Mouse (Mus musculus) inflammation-experienced regulatory T-cells, adult 6 months (primary cell): ENCODE results near the gene 1700123O20Rik. TPM values are rescaled to one million over a fixed set of nuclear protein-coding genes. Genes with fewer than 3 reads are reported as not detected.

Experiments
- ATAC-seq: one replicate; pipeline ENCODE4 v1.8.0; 2017
- polyA plus RNA-seq, 3 experiments: library from polyadenylated mRNA; unstranded; fragments of 100-300 nt; shearing (Covaris generic); gene quantifications; one replicate each; pipeline ENCODE4 v1.2.1; 2017

Gene 1700123O20Rik
- polyA plus RNA-seq, 3 experiments from 2014 or later = 87.2 to 94.2 (median 92.9) TPM

GRCm38 (mm10) chr14:54724049-54724448 lies 38.0 kb downstream of the 1700123O20Rik start:
- ATAC-seq = no peak

DNA sequence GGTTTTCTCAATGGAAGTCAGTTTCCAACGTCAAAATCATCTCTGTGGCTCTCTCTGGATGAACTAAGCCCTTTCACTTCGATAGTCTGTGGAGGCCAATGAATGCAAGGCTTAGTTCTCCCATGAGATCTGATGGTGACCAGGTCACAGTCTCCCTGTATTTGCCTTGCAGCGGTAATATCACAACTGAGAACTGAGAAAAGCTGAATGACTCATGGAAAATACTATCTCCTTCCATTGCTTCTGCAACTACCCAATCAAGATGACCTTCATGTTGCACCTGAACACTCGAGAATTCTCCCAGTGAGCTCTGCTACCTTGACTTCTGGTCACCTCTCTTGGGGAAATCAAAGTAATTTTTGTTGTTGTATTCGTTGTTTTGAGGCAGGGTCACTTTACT lies 41.5 kb downstream of the 1700123O20Rik start:
- no peak for ATAC-seq

- no peak for ATAC-seq
Measured at GRCm38 (mm10) chr14:54728823-54729653, 43.0 kb downstream of the 1700123O20Rik start.

DNA sequence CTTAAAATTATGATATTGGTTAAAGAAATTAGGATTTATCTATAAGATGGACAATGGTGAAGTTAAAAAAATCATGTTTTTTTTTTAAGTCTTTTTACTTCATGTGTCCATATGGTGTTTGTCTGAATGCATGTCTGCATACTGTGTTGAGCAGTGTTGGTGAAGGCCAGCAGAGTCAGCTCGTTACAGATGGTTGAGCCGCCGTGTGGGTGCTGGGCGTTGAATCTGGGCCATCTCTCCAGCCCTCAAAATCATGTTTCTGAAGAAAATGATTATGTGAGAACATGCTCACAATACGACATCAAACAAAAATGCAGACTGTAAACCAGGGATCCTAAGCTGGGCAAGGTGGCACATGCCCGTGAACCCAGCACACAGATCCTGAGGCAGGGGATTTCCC lies 44.3 kb downstream of the 1700123O20Rik start:
- no peak for ATAC-seq

GRCm38 (mm10) chr14:54732206-54732605 lies 46.2 kb downstream of the 1700123O20Rik start:
- ATAC-seq = no peak

DNA sequence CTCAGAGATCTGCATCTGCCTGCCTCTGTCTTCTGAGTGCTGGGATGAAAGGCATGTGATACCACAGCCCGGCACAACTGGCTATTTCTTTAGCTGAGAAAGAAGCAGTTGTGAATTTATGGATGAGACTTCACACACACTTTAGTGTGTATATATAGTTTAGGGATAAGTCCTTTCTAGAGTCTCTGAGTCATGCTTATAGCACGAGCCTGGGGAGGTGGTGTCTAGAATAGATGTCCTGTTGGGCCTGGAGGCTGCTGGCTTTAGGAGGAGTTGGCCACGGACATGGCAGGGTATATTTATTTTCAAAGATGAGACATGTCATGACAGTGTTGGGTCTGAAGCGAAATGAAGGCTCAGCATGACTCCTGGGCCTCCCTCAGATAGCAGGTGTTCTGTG lies 48.0 kb downstream of the 1700123O20Rik start:
- ATAC-seq = no peak

DNA sequence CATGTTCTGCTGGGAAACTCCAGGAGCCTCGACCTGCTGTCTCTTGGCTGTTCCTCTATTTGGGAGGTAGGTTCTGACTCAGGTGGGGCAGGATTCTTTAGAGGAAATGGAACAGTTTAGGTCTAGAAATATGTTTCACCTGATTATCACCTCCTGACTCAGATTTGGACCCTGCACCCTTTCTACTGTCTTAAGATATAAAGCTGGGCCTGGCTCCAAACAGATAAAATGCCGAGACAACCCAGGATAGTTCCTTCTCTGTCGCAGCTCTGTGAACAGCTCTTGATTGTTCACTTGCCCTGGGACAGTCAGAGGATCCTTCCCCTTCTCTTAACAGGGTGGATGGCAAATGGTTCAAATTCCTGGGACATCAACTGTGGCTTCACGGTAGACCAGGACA lies 49.2 kb downstream of the 1700123O20Rik start:
- ATAC-seq = no peak

DNA sequence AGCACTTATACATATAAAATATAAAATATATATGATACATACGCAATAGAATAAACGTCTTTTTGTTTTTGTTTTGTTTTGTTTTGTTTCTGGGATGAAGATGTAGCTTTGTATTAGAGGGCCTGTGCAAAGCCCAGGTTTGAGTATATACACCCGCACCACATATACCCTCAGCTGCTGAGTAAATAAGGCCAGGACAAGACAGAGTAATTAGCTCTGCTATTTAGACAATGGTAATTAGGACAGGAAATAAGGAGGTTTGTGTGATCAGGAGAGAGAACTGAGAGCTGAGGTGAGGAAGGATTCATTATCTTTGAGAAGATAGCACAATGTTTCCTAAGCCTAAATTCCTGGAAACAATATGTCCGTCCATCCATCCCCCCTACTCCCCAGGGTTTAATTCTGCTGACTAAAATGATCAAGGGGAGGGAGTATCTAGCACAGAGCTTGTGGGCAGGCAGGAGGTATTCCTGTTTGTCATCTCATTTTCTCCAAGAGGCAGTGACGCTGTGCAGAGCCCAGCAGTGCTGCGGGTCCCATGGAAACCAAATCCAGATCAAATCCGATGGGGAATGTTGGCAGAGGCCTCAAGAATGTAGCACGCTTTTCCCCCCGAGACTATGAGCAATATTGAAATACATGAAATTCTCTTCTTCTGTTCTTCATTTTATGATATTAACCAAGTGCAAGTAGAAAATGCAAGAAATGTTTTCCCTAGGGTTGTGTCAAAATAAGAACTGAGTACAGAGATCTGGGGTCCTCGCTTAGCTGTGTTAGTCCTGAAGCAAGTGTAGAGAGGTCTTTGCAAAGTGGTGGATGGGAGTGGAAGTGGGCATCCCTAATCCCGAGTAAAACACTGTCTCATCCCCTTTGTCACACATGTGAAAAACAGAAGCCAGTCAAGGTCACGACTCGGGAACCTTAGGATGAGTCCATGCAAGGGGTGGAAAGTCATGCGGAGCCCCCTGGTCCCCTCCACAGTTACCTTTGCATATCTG lies 50.8 kb downstream of the 1700123O20Rik start:
- no peak for ATAC-seq

GRCm38 (mm10) chr14:54737634-54738033 lies 51.6 kb downstream of the 1700123O20Rik start:
- no peak for ATAC-seq

Other genes with a start within 250 kb of the 1700123O20Rik start
- 10 to 100 TPM; 52.5 to 66.4 (median 63.3) TPM for gene Lrp10, start 222.1 kb upstream of the 1700123O20Rik start, polyA plus RNA-seq
- gene Rem2, start 210.1 kb upstream of the 1700123O20Rik start, polyA plus RNA-seq = under 1 TPM; 0.50 to 0.58 (median 0.57) TPM
- gene Prmt5, start 168.7 kb upstream of the 1700123O20Rik start, polyA plus RNA-seq = 10 to 100 TPM; 27.9 to 47.0 (median 36.6) TPM
- 10 to 100 TPM; 24.6 to 39.7 (median 31.6) TPM for gene Haus4, start 131.6 kb upstream of the 1700123O20Rik start, polyA plus RNA-seq
- gene Ajuba, start 108.7 kb upstream of the 1700123O20Rik start, polyA plus RNA-seq = under 1 TPM; 0.10 to 0.25 (median 0.15) TPM
- 1 to 10 TPM; 1.5 to 2.5 (median 1.7) TPM for gene 4931414P19Rik, start 80.2 kb upstream of the 1700123O20Rik start, polyA plus RNA-seq
- 100 to 1,000 TPM; 131 to 214 (median 136) TPM for gene Psmb5, start 68.2 kb upstream of the 1700123O20Rik start, polyA plus RNA-seq
- gene Psmb11, start 64.8 kb upstream of the 1700123O20Rik start, polyA plus RNA-seq = not detected
- gene Gm17606, start 45.3 kb upstream of the 1700123O20Rik start, polyA plus RNA-seq = not detected
- gene Cdh24, start 44.9 kb upstream of the 1700123O20Rik start, polyA plus RNA-seq = under 1 TPM; 0.12 to 0.42 (median 0.15) TPM
- 100 to 1,000 TPM; 108 to 175 (median 154) TPM for gene Acin1, start 715 bp downstream of the 1700123O20Rik start, polyA plus RNA-seq
- under 1 TPM in 2 of 3 experiments, not detected in 1; 0.28 to 0.40 TPM for gene Gm29776, start 12.6 kb downstream of the 1700123O20Rik start, polyA plus RNA-seq
- gene Cebpe, start 26.0 kb downstream of the 1700123O20Rik start, polyA plus RNA-seq = not detected
- gene Slc7a8, start 95.7 kb downstream of the 1700123O20Rik start, polyA plus RNA-seq = under 1 TPM in 2 of 3 experiments, not detected in 1; 0.20 to 0.29 TPM
- gene Rnf212b, start 127.9 kb downstream of the 1700123O20Rik start, polyA plus RNA-seq = not detected
- gene Homez, start 184.7 kb downstream of the 1700123O20Rik start, polyA plus RNA-seq = 1 to 10 TPM; 2.1 to 8.4 (median 7.9) TPM
- gene Ppp1r3e, start 191.3 kb downstream of the 1700123O20Rik start, polyA plus RNA-seq = 1 to 10 TPM in 2 of 3 experiments, not detected in 1; 2.4 to 4.1 TPM
- gene Bcl2l2, start 197.2 kb downstream of the 1700123O20Rik start, polyA plus RNA-seq = 1 to 10 TPM; 1.3 to 2.1 (median 1.7) TPM
- gene Gm20521, start 197.2 kb downstream of the 1700123O20Rik start, polyA plus RNA-seq = 1 to 10 TPM in 1 of 3 experiments, not detected in 2; 1.6 TPM
- 10 to 100 TPM; 18.6 to 36.8 (median 22.6) TPM for gene Pabpn1, start 206.3 kb downstream of the 1700123O20Rik start, polyA plus RNA-seq
- gene Slc22a17, start 226.9 kb downstream of the 1700123O20Rik start, polyA plus RNA-seq = 1 to 10 TPM in 2 of 3 experiments, under 1 TPM in 1; 0.25 to 1.6 (median 1.4) TPM
- gene Efs, start 239.9 kb downstream of the 1700123O20Rik start, polyA plus RNA-seq = not detected
- not detected for gene Il25, start 246.5 kb downstream of the 1700123O20Rik start, polyA plus RNA-seq